Mouse (Mus musculus) limb, embryonic 14.5 days (tissue): Measurements from ENCODE around the gene E130308A19Rik. TPM values are rescaled to one million over a fixed set of nuclear protein-coding genes. Genes with fewer than 3 reads are reported as not detected.

ENCODE experiments used
- ATAC-seq: fragments of 200-750 bp; cut with Nextera tagmentation; 2 replicates; pipeline ENCODE4 v1.8.0; 2017; ENCODE audit warnings: low read depth, moderate number of reproducible peaks, moderate TSS enrichment; ENCODE audit not compliant: low FRiP score
- DNase-seq: peaks from one replicate; pipeline ENCODE4 v3.0.0-alpha.2; 2015; ENCODE audit warnings: low spot score
- H3K27ac ChIP-seq: fragments of 300-500 bp; sonication (generic); replicated peaks from 2 replicates; pipeline ENCODE4 v1.5.1; 2014; ENCODE audit warnings: low read depth, mild to moderate bottlenecking, low read length, moderate library complexity, mixed read lengths
- H3K27me3 ChIP-seq: fragments of 300-500 bp; sonication (generic); 2 replicates; pipeline ENCODE4 v1.6.1; 2014; ENCODE audit warnings: low read length, mixed read lengths; ENCODE audit not compliant: control insufficient read depth, insufficient read depth
- H3K36me3 ChIP-seq: fragments of 300-500 bp; sonication (generic); 2 replicates; pipeline ENCODE4 v1.6.1; 2014; ENCODE audit warnings: mild to moderate bottlenecking, low read length, moderate library complexity, mixed read lengths; ENCODE audit not compliant: control insufficient read depth, insufficient read depth
- H3K4me1 ChIP-seq: fragments of 300-500 bp; sonication (generic); 2 replicates; pipeline ENCODE4 v1.6.1; 2014; ENCODE audit warnings: antibody characterized with exemption, low read length, mixed read lengths; ENCODE audit not compliant: control insufficient read depth, insufficient read depth
- H3K4me2 ChIP-seq: fragments of 300-500 bp; sonication (generic); replicated peaks from 2 replicates; pipeline ENCODE4 v1.6.1; 2014; ENCODE audit warnings: low read depth, mild to moderate bottlenecking, low read length, moderate library complexity; ENCODE audit not compliant: severe bottlenecking
- H3K4me3 ChIP-seq: fragments of 300-500 bp; sonication (generic); replicated peaks from 2 replicates; pipeline ENCODE4 v1.5.1; 2014; ENCODE audit warnings: low read length
- H3K9ac ChIP-seq: fragments of 300-500 bp; sonication (generic); 2 replicates; pipeline ENCODE4 v1.6.1; 2014; ENCODE audit warnings: mild to moderate bottlenecking, low read depth, low read length, moderate library complexity; ENCODE audit not compliant: severe bottlenecking
- H3K9me3 ChIP-seq: fragments of 300-500 bp; sonication (generic); 2 replicates; pipeline ENCODE4 v1.6.1; 2016; ENCODE audit warnings: low read length; ENCODE audit not compliant: control insufficient read depth
- POLR2A ChIP-seq: fragments of 200-500 bp; IDR thresholded peaks from 2 replicates; pipeline ENCODE4 v1.8.0; 2012; ENCODE audit warnings: inconsistent platforms, mild to moderate bottlenecking, moderate library complexity, borderline replicate concordance; ENCODE audit not compliant: insufficient read depth, insufficient read length; ENCODE audit errors: extremely low read depth
- WGBS: fragments of 180-500 bp; shearing (Covaris S2); extraction: QIAGEN DNeasy Blood & Tissue Kit; methylation state at CpG from one replicate; pipeline ENCODE4 v1.1.7; 2014; 5-methylcytosine and 5-hydroxymethylcytosine counted together
- polyA plus RNA-seq, 2 experiments: library from polyadenylated mRNA; depleted of rRNA in 1 of 2; stranded (reverse) in 1 of 2; unstranded in 1 of 2; fragments of >200 nt; fragmentation: Nextera tagmentation in 1 of 2; extraction: Ambion mirVana in 1 of 2; gene quantifications; 2 replicates each; pipeline versions ENCODE4 v1.2.1 to v1.2.3; 2012 to 2014

E130308A19Rik gene
- polyA plus RNA-seq, 2 experiments = 7.6 to 17.6 TPM

DNA sequence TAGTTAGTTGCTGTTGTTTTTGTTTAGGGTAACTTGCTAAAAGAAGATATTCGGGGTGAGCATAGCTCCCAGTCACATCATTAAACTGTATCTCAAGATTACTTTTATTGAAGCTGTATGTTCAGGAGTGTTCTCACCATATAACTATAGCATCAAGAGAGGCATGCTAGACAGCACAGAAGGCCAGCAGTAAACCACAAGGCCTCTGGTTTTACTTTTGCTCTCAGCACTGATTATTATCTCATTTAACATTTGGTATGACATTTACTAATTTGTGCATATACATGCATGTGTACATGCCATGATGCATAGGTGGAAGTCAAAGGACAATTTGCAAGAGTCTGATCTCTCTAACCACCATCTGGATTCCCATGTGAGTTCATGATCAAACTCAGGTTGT is 43.1 kb downstream of the E130308A19Rik start:
- H3K27me3 ChIP-seq = no peaks in the 10 kb centered on the region
- TF ChIP-seq POLR2A = no peak
- no peak overlapping the region for H3K4me3 ChIP-seq
- H3K4me2 ChIP-seq = no peak overlapping the region
- 95% methylated on average over 1 of the region's 1 CpGs for WGBS
- no peak overlapping the region for H3K9ac ChIP-seq
- no peak for ATAC-seq
- H3K9me3 ChIP-seq = no peaks in the 10 kb centered on the region
- DNase-seq = no peak
- no peak overlapping the region for H3K27ac ChIP-seq
- no peaks in the 10 kb centered on the region for H3K36me3 ChIP-seq
- no peaks in the 10 kb centered on the region; the same call in 1 of the 2 replicates for H3K4me1 ChIP-seq

DNA sequence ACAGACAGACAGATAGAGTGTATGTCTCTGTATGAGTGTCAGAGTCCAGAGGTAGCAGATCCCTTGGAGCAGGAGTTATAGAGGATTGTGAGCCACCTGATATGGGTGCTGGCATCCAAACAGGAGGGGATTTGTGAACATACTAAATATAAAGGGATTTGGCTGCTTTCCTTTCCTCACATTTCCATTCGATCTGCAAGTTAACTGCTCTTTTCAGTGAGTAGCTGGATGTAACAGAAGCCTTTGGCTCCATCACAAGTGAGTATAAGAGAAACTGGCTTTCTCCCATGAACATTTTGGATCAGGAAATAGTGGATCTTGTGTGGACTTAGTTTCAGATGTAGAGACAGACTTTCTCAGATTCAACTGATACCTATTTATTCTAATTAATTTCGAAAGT is 44.0 kb downstream of the E130308A19Rik start:
- no peaks in the 10 kb centered on the region; the same call in 1 of the 2 replicates for H3K4me1 ChIP-seq
- no peak overlapping the region for H3K4me3 ChIP-seq
- no peaks in the 10 kb centered on the region for H3K36me3 ChIP-seq
- H3K4me2 ChIP-seq = no peak overlapping the region
- DNase-seq (peak; percentile 61), ATAC-seq (no peak)
- 69% methylated on average over 2 of the region's 2 CpGs for WGBS
- no peak overlapping the region for H3K27ac ChIP-seq
- H3K27me3 ChIP-seq = no peaks in the 10 kb centered on the region
- no peak for TF ChIP-seq POLR2A
- H3K9ac ChIP-seq = no peak overlapping the region
- H3K9me3 ChIP-seq = no peaks in the 10 kb centered on the region

GRCm38 (mm10) chr4:59673423-59674117 is 47.6 kb downstream of the E130308A19Rik start:
- H3K27me3 ChIP-seq = no peaks in the 10 kb centered on the region
- no peak for TF ChIP-seq POLR2A
- WGBS = 82% methylated on average over 2 of the region's 2 CpGs
- no peaks in the 10 kb centered on the region for H3K4me1 ChIP-seq
- DNase-seq (no peak), ATAC-seq (no peak)
- H3K27ac ChIP-seq = no peak overlapping the region
- no peak overlapping the region for H3K9ac ChIP-seq
- no peaks in the 10 kb centered on the region for H3K36me3 ChIP-seq
- H3K4me2 ChIP-seq = no peak overlapping the region
- no peak overlapping the region for H3K4me3 ChIP-seq
- no peaks in the 10 kb centered on the region for H3K9me3 ChIP-seq

GRCm38 (mm10) chr4:59674929-59675679 is 49.1 kb downstream of the E130308A19Rik start:
- Histone ChIP-seq H3K27ac (no peak overlapping the region), H3K4me2 (no peak overlapping the region), H3K4me3 (no peak overlapping the region), H3K9me3 (no peaks in the 10 kb centered on the region), H3K27me3 (no peaks in the 10 kb centered on the region), H3K36me3 (no peaks in the 10 kb centered on the region), H3K9ac (no peak overlapping the region), H3K4me1 (no peaks in the 10 kb centered on the region)
- TF ChIP-seq POLR2A = no peak
- DNase-seq (no peak), ATAC-seq (no peak)
- 76% methylated on average over 8 of the region's 8 CpGs for WGBS

DNA sequence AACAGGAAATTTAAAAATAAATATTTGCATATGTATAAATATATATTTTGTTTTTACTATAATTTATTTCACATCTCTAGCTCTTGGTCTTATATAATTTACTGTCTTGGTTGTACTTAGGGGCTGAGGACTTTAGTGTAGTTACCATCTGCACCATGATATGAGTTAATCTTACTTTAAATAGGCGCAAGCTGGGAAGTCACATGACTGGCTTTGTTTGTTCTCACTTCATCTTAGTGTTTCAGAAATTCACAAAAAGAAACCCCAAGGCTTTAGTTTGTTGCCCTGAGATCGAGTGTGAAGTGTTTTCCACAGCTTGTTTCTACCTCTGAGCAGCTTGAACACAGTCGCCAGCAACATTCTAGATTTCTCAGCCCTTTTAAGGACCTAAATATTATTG is 49.7 kb downstream of the E130308A19Rik start:
- Histone ChIP-seq H3K9me3 (no peaks in the 10 kb centered on the region), H3K4me2 (no peak overlapping the region), H3K27me3 (no peaks in the 10 kb centered on the region), H3K4me1 (no peaks in the 10 kb centered on the region), H3K4me3 (no peak overlapping the region), H3K36me3 (no peaks in the 10 kb centered on the region), H3K27ac (no peak overlapping the region), H3K9ac (no peak overlapping the region)
- 82% methylated on average over 3 of the region's 3 CpGs for WGBS
- DNase-seq (no peak), ATAC-seq (no peak)
- TF ChIP-seq POLR2A = no peak
